ENCODE assay signal across 7 mouse cellular contexts in the genomic region with DNA sequence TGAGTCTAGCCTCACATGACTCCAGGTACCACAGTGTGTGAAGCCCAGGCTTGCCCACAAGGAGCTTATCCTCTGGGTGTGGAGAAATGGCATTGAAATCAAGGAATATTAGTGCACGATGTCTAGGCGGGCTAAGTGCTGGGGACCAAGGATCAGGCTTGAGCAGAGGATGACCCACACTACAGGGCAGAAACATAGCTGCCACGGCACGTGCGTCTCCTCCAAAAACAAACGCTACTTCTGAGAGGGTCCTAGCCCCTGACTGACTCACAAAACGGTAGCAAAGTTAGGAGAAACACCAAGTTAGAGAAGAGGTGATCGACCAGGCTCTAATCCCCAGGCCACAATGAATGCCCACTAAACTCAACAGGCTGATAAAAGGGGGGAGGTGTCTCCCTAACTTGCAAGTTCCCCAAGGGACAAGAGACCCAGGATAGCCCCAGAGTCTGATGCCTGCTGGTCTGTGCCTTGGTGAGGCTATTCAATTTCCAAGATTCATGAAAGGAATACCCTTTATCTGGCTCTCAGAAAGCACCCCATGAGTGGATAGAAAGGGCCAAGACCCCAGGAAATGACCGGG. TPM values are rescaled to one million over a fixed set of nuclear protein-coding genes. Genes with fewer than 3 reads are reported as not detected.
A peak's percentile ranks its signal among the peaks of the same experiment; 100 is the strongest.
DNase-seq lines count a peak whose midpoint lies in the region; ATAC-seq lines count a peak whose summit lies in the region.

No protein-coding gene starts in this region.

- H3K4me2 ChIP-seq in lung, embryonic 16.5 days (ENCODE audit: low read depth, low read length) = peak overlapping the region; percentile 87
- H3K4me2 ChIP-seq in forebrain, embryonic 12.5 days = peak overlapping the region; percentile 77
- H3K4me2 ChIP-seq in limb, embryonic 13.5 days (replicated peaks) = peak overlapping the region; percentile 76
- H3K4me2 ChIP-seq in stomach, embryonic 14.5 days (replicated peaks; ENCODE audit: low read depth, low read length) = peak overlapping the region; percentile 73

- WGBS in lung, embryonic 16.5 days = 18% methylated on average over 9 of the region's 9 CpGs
- 21% methylated on average over 9 of the region's 9 CpGs for WGBS in forebrain, embryonic 12.5 days
- 24% methylated on average over 9 of the region's 9 CpGs for WGBS in limb, embryonic 13.5 days
- 23% methylated on average over 9 of the region's 9 CpGs for WGBS in stomach, embryonic 14.5 days

- H3K27ac ChIP-seq in lung, embryonic 16.5 days (ENCODE audit: low read length) = peak overlapping the region; percentile 63; the same call in 1 of the 2 replicates
- peak overlapping the region; percentile 67; the same call in 1 of the 2 replicates for H3K27ac ChIP-seq in forebrain, embryonic 12.5 days
- H3K27ac ChIP-seq in limb, embryonic 13.5 days = peak overlapping the region; percentile 65; the same call in 1 of the 2 replicates
- peak overlapping the region; percentile 69 for H3K27ac ChIP-seq in stomach, embryonic 14.5 days (ENCODE audit: low read length)

- peak overlapping the region; percentile 79 for H3K4me3 ChIP-seq in lung, embryonic 16.5 days (ENCODE audit: low read length)
- peak overlapping the region; percentile 54 for H3K4me3 ChIP-seq in forebrain, embryonic 12.5 days (replicated peaks)
- H3K4me3 ChIP-seq in limb, embryonic 13.5 days = peak overlapping the region; percentile 72
- peak overlapping the region; percentile 63 for H3K4me3 ChIP-seq in stomach, embryonic 14.5 days (ENCODE audit: low read depth, low read length)

- no peak for DNase-seq in lung, postnatal 25 days (ENCODE audit: low spot score)
- no peak for DNase-seq in gastrocnemius, postnatal 4 days (ENCODE audit: low spot score in 2 of 2)
- DNase-seq in gastrocnemius, adult 8-10 months (ENCODE audit: low spot score in 2 of 2) = no peak

- H3K9me3 ChIP-seq in lung, embryonic 16.5 days (ENCODE audit: control insufficient read depth, low read length) = no peaks in the 10 kb centered on the region
- H3K9me3 ChIP-seq in forebrain, embryonic 12.5 days = no peaks in the 10 kb centered on the region
- no peaks in the 10 kb centered on the region for H3K9me3 ChIP-seq in limb, embryonic 13.5 days
- H3K9me3 ChIP-seq in stomach, embryonic 14.5 days (ENCODE audit: control insufficient read depth, low read depth, low read length) = no peaks in the 10 kb centered on the region

- peaks cover 8% of the 10 kb centered on the region; the same call in 1 of the 2 replicates for H3K4me1 ChIP-seq in lung, embryonic 16.5 days (replicated peaks; ENCODE audit: control insufficient read depth, insufficient read depth, low read length)
- H3K4me1 ChIP-seq in forebrain, embryonic 12.5 days = peaks cover 24% of the 10 kb centered on the region
- peaks cover 9% of the 10 kb centered on the region for H3K4me1 ChIP-seq in limb, embryonic 13.5 days
- H3K4me1 ChIP-seq in stomach, embryonic 14.5 days (ENCODE audit: control insufficient read depth, insufficient read depth, low read length) = 0 out of 2 replicates have a peak, but pooled peaks cover 8% of the 10 kb centered on the region

- H3K36me3 ChIP-seq in lung, embryonic 16.5 days (ENCODE audit: control insufficient read depth, insufficient read depth, low read length) = no peaks in the 10 kb centered on the region
- H3K36me3 ChIP-seq in forebrain, embryonic 12.5 days (replicated peaks) = peaks cover 15% of the 10 kb centered on the region; the same call in 1 of the 2 replicates
- peaks cover 23% of the 10 kb centered on the region for H3K36me3 ChIP-seq in limb, embryonic 13.5 days
- no peaks in the 10 kb centered on the region for H3K36me3 ChIP-seq in stomach, embryonic 14.5 days (ENCODE audit: control insufficient read depth, insufficient read depth, low read length)

- H3K27me3 ChIP-seq in lung, embryonic 16.5 days (ENCODE audit: control insufficient read depth, insufficient read depth, low read depth, low read length) = no peaks in the 10 kb centered on the region
- no peaks in the 10 kb centered on the region for H3K27me3 ChIP-seq in forebrain, embryonic 12.5 days
- no peaks in the 10 kb centered on the region for H3K27me3 ChIP-seq in limb, embryonic 13.5 days
- no peaks in the 10 kb centered on the region for H3K27me3 ChIP-seq in stomach, embryonic 14.5 days (ENCODE audit: control insufficient read depth, insufficient read depth, low read length)

- peak overlapping the region; percentile 92 for H3K9ac ChIP-seq in lung, embryonic 16.5 days (ENCODE audit: low read length)
- peak overlapping the region; percentile 76 for H3K9ac ChIP-seq in forebrain, embryonic 12.5 days
- H3K9ac ChIP-seq in limb, embryonic 13.5 days = peak overlapping the region; percentile 89
- H3K9ac ChIP-seq in stomach, embryonic 14.5 days (replicated peaks; ENCODE audit: low read depth, low read length) = peak overlapping the region; percentile 80

- ATAC-seq in lung, embryonic 16.5 days (ENCODE audit: low read depth) = no peak
- peak; percentile 18; the same call in 1 of the 2 replicates for ATAC-seq in forebrain, embryonic 12.5 days (ENCODE audit: low FRiP score)
- ATAC-seq in limb, embryonic 13.5 days (ENCODE audit: low FRiP score, low read depth) = peak; percentile 3; the same call in 1 of the 2 replicates
- no peak for ATAC-seq in stomach, embryonic 14.5 days (ENCODE audit: insufficient number of reproducible peaks, insufficient read depth, low FRiP score, low read depth)

RNA-seq across cellular contexts. Expression of a gene that starts 0.8 kb away (rescaled TPM):
- polyA plus RNA-seq in lung, embryonic 16.5 days (2015; fragmentation: Nextera tagmentation; extraction: Ambion mirVana) = 68.3 and 69.7 TPM in 2 replicates
- polyA plus RNA-seq in forebrain, embryonic 12.5 days (2016; fragmentation: Nextera tagmentation; extraction: Ambion mirVana) = 58.6 and 62.9 TPM in 2 replicates
- 125 and 135 TPM in 2 replicates for polyA plus RNA-seq in limb, embryonic 13.5 days (2015; fragmentation: Nextera tagmentation; extraction: Ambion mirVana)
- polyA plus RNA-seq in stomach, embryonic 14.5 days (2014; fragmentation: Nextera tagmentation; extraction: Ambion mirVana) = 90.7 and 96.5 TPM in 2 replicates
- 10 to 100 TPM; 13.5 to 18.3 TPM for total RNA-seq in gastrocnemius, postnatal 4 days (2021)
- 1 to 10 TPM; 1.9 to 4.0 (median 2.8) TPM for total RNA-seq in gastrocnemius, adult 8-10 months (2022)

RNA-seq across cellular contexts. Expression of a gene that starts 4.5 kb away (rescaled TPM):
- polyA plus RNA-seq in lung, embryonic 16.5 days (2015; fragmentation: Nextera tagmentation; extraction: Ambion mirVana) = 36.3 and 36.8 TPM in 2 replicates
- polyA plus RNA-seq in forebrain, embryonic 12.5 days (2016; fragmentation: Nextera tagmentation; extraction: Ambion mirVana) = 27.1 and 28.2 TPM in 2 replicates
- 35.3 and 36.2 TPM in 2 replicates for polyA plus RNA-seq in limb, embryonic 13.5 days (2015; fragmentation: Nextera tagmentation; extraction: Ambion mirVana)
- polyA plus RNA-seq in stomach, embryonic 14.5 days (2014; fragmentation: Nextera tagmentation; extraction: Ambion mirVana) = 34.9 and 40.4 TPM in 2 replicates
- total RNA-seq in gastrocnemius, postnatal 4 days (2021) = 10 to 100 TPM in 1 of 2 experiments, 1 to 10 TPM in 1; 9.2 to 12.9 TPM
- total RNA-seq in gastrocnemius, adult 8-10 months (2022) = 1 to 10 TPM; 2.8 to 4.2 (median 2.8) TPM

RNA-seq across cellular contexts. Expression of a gene that starts 18.5 kb away (rescaled TPM):
- 2.2 and 3.0 TPM in 2 replicates for polyA plus RNA-seq in lung, embryonic 16.5 days (2015; fragmentation: Nextera tagmentation; extraction: Ambion mirVana)
- 2.1 and 2.6 TPM in 2 replicates for polyA plus RNA-seq in forebrain, embryonic 12.5 days (2016; fragmentation: Nextera tagmentation; extraction: Ambion mirVana)
- 0.97 and 1.0 TPM in 2 replicates for polyA plus RNA-seq in limb, embryonic 13.5 days (2015; fragmentation: Nextera tagmentation; extraction: Ambion mirVana)
- polyA plus RNA-seq in stomach, embryonic 14.5 days (2014; fragmentation: Nextera tagmentation; extraction: Ambion mirVana) = 2.9 and 3.9 TPM in 2 replicates
- 1 to 10 TPM; 3.0 to 4.5 TPM for total RNA-seq in gastrocnemius, postnatal 4 days (2021)
- total RNA-seq in gastrocnemius, adult 8-10 months (2022) = 1 to 10 TPM; 2.6 to 4.1 (median 3.4) TPM

RNA-seq across cellular contexts. Expression of a gene that starts 25.3 kb away (rescaled TPM):
- polyA plus RNA-seq in lung, embryonic 16.5 days (2015; fragmentation: Nextera tagmentation; extraction: Ambion mirVana) = 6.5 and 6.7 TPM in 2 replicates
- polyA plus RNA-seq in forebrain, embryonic 12.5 days (2016; fragmentation: Nextera tagmentation; extraction: Ambion mirVana) = 39.3 and 39.8 TPM in 2 replicates
- 19.5 and 20.5 TPM in 2 replicates for polyA plus RNA-seq in limb, embryonic 13.5 days (2015; fragmentation: Nextera tagmentation; extraction: Ambion mirVana)
- polyA plus RNA-seq in stomach, embryonic 14.5 days (2014; fragmentation: Nextera tagmentation; extraction: Ambion mirVana) = 11.4 and 12.8 TPM in 2 replicates
- total RNA-seq in gastrocnemius, postnatal 4 days (2021) = 10 to 100 TPM; 36.8 to 41.4 TPM
- 10 to 100 TPM; 71.4 to 85.9 (median 78.5) TPM for total RNA-seq in gastrocnemius, adult 8-10 months (2022)

RNA-seq across cellular contexts. Expression of a gene that starts 28.7 kb away (rescaled TPM):
- polyA plus RNA-seq in lung, embryonic 16.5 days (2015; fragmentation: Nextera tagmentation; extraction: Ambion mirVana) = 188 and 194 TPM in 2 replicates
- 208 and 218 TPM in 2 replicates for polyA plus RNA-seq in forebrain, embryonic 12.5 days (2016; fragmentation: Nextera tagmentation; extraction: Ambion mirVana)
- 193 and 199 TPM in 2 replicates for polyA plus RNA-seq in limb, embryonic 13.5 days (2015; fragmentation: Nextera tagmentation; extraction: Ambion mirVana)
- 214 and 221 TPM in 2 replicates for polyA plus RNA-seq in stomach, embryonic 14.5 days (2014; fragmentation: Nextera tagmentation; extraction: Ambion mirVana)
- 10 to 100 TPM; 62.3 to 63.3 TPM for total RNA-seq in gastrocnemius, postnatal 4 days (2021)
- total RNA-seq in gastrocnemius, adult 8-10 months (2022) = 10 to 100 TPM; 62.7 to 72.1 (median 67.6) TPM

Comparison
In these comparisons a context has a peak if more than half of its experiments do, and no peak if none do; other contexts are left out.
1. ATAC-seq: peak in forebrain, embryonic 12.5 days (single experiment) and limb, embryonic 13.5 days (single experiment); none in lung, embryonic 16.5 days (single experiment) and stomach, embryonic 14.5 days (single experiment).
2. Peak in every context shown above with its lines, with median percentiles within 50 percentile points of each other: H3K27ac ChIP-seq, H3K4me2 ChIP-seq, H3K4me3 ChIP-seq and H3K9ac ChIP-seq.